Mouse (Mus musculus) cortical plate, adult 2 months (tissue): ENCODE measurements around the gene Gm47289.

Experiments used
- CTCF ChIP-seq: fragments of 200-500 bp; IDR thresholded peaks from 2 replicates; pipeline ENCODE4 v1.5.1; 2011; ENCODE audit warnings: mild to moderate bottlenecking, control low read depth, low read length; ENCODE audit not compliant: insufficient read depth; ENCODE audit errors: extremely low read depth
- POLR2A ChIP-seq: fragments of 200-500 bp; IDR thresholded peaks from 2 replicates; pipeline ENCODE4 v1.6.1; 2011; ENCODE audit warnings: mild to moderate bottlenecking, low read length, control low read depth; ENCODE audit not compliant: insufficient read depth; ENCODE audit errors: extremely low read depth

GRCm38 (mm10) chr9:119146098-119146770 lies 12.7 kb upstream of the Gm47289 start:
- TF ChIP-seq POLR2A (no peak), CTCF (no peak)
